Mouse (Mus musculus) liver, embryonic 16.5 days (tissue): ENCODE results near the gene Mcm5. TPM values are rescaled to one million over a fixed set of nuclear protein-coding genes. Genes with fewer than 3 reads are reported as not detected.

ENCODE experiments used
- ATAC-seq: fragments of 200-750 bp; cut with Nextera tagmentation; 2 replicates; pipeline ENCODE4 v1.8.0; 2017; ENCODE audit warnings: low read depth, mild to moderate bottlenecking, moderate number of reproducible peaks, moderate library complexity
- H3K27ac ChIP-seq: fragments of 300-500 bp; sonication (generic); 2 replicates; pipeline ENCODE4 v1.5.1; 2014; ENCODE audit warnings: mild to moderate bottlenecking, low read length
- H3K27me3 ChIP-seq: fragments of 300-500 bp; sonication (generic); 2 replicates; pipeline ENCODE4 v1.6.1; 2014; ENCODE audit warnings: low read depth, low read length, mixed read lengths; ENCODE audit not compliant: control insufficient read depth, insufficient read depth
- H3K36me3 ChIP-seq: fragments of 300-500 bp; sonication (generic); 2 replicates; pipeline ENCODE4 v1.6.1; 2014; ENCODE audit warnings: mild to moderate bottlenecking; ENCODE audit not compliant: control insufficient read depth, insufficient read depth
- H3K4me1 ChIP-seq: fragments of 300-500 bp; sonication (generic); 2 replicates; pipeline ENCODE4 v1.6.1; 2014; ENCODE audit warnings: low read depth, low read length, mixed read lengths; ENCODE audit not compliant: control insufficient read depth
- H3K4me2 ChIP-seq: fragments of 300-500 bp; sonication (generic); 2 replicates; pipeline ENCODE4 v1.6.1; 2014; ENCODE audit warnings: low read depth, low read length, mixed read lengths
- H3K4me3 ChIP-seq: fragments of 300-500 bp; sonication (generic); 2 replicates; pipeline ENCODE4 v1.5.1; 2014; ENCODE audit warnings: low read depth, mild to moderate bottlenecking, low read length
- H3K9ac ChIP-seq: fragments of 300-500 bp; sonication (generic); 2 replicates; pipeline ENCODE4 v1.6.1; 2014; ENCODE audit warnings: low read depth, low read length
- H3K9me3 ChIP-seq: fragments of 300-500 bp; sonication (generic); replicated peaks from 2 replicates; pipeline ENCODE4 v1.6.1; 2016; ENCODE audit warnings: low read length; ENCODE audit not compliant: control insufficient read depth
- WGBS: fragments of 180-500 bp; shearing (Covaris S2); extraction: QIAGEN DNeasy Blood & Tissue Kit; methylation state at CpG from one replicate; pipeline ENCODE4 v1.1.7; 2014; ENCODE audit not compliant: insufficient replicate concordance; 5-methylcytosine and 5-hydroxymethylcytosine counted together
- polyA plus RNA-seq: library from polyadenylated mRNA; unstranded; fragments of >200 nt; fragmentation: Nextera tagmentation; extraction: Ambion mirVana; gene quantifications from 2 replicates; pipeline ENCODE4 v1.2.1, GENCODE M21; 2015

Mcm5 gene
- polyA plus RNA-seq, 1 experiment from 2014 or later = 130 TPM

DNA sequence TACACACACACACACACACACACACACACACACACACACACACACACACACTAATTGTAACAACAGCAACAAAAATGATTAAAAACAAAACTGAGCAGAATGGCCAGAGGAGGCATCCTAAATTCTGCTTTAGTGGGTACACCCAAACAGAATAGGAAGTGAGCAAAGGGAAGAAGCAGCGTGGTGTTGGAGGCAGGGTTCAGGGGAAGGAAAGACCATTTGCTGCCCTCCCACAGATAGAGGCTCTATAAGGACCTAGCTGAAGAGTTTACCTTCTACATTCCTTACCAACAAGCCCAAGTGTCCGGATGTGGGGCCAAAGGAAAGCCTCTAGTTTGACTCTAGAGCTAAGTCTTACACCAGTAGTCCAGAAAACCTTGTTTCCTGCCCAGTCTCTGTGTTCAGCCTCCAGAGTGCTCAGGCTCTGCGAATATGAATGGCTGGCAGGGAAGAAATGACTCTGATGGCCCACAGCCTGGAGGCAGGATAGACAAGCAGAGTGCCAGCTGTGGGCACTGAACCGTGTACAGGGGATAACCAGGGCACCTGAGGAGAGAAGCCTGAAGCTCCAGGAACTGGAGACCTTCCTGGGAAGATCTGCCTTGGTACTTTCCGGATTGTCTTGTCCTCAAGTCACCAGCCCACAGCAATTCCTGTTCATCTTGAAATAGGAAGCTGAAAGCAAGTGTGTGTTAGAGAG is 41.7 kb downstream of the Mcm5 start:
- Histone ChIP-seq H3K27ac (no peak overlapping the region), H3K36me3 (no peaks in the 10 kb centered on the region), H3K4me3 (no peak overlapping the region), H3K4me1 (peaks cover 3% of the 10 kb centered on the region; the same call in 1 of the 2 replicates), H3K9me3 (no peaks in the 10 kb centered on the region), H3K9ac (no peak overlapping the region), H3K4me2 (no peak overlapping the region), H3K27me3 (no peaks in the 10 kb centered on the region)
- 40% methylated on average over 5 of the region's 5 CpGs for WGBS
- no peak for ATAC-seq

DNA sequence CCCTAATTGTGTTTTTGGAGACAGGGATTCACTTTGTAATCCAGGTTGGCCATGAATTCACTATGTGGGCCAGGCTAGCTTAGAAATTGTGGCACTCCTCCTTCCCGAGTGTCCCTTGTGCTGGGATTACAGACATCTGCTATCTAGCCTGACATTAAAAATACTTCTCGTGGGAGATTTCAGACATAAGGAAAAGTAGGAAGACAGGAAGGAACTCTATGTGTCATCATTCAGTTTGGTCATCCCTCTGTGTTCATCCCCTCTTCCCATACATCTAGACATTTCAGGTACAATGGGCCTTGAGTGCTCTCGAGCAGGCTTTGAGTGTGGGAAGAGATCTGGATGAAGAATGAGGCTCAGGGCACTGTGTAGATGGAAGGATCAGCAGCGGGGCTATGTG is 42.4 kb downstream of the Mcm5 start:
- H3K27me3 ChIP-seq = no peaks in the 10 kb centered on the region
- no peaks in the 10 kb centered on the region for H3K36me3 ChIP-seq
- no peak overlapping the region for H3K27ac ChIP-seq
- no peak overlapping the region for H3K4me2 ChIP-seq
- H3K9me3 ChIP-seq = no peaks in the 10 kb centered on the region
- WGBS = 42% methylated on average over 4 of the region's 4 CpGs
- no peak overlapping the region for H3K9ac ChIP-seq
- H3K4me3 ChIP-seq = no peak overlapping the region
- H3K4me1 ChIP-seq = peaks cover 3% of the 10 kb centered on the region; the same call in 1 of the 2 replicates
- no peak for ATAC-seq

DNA sequence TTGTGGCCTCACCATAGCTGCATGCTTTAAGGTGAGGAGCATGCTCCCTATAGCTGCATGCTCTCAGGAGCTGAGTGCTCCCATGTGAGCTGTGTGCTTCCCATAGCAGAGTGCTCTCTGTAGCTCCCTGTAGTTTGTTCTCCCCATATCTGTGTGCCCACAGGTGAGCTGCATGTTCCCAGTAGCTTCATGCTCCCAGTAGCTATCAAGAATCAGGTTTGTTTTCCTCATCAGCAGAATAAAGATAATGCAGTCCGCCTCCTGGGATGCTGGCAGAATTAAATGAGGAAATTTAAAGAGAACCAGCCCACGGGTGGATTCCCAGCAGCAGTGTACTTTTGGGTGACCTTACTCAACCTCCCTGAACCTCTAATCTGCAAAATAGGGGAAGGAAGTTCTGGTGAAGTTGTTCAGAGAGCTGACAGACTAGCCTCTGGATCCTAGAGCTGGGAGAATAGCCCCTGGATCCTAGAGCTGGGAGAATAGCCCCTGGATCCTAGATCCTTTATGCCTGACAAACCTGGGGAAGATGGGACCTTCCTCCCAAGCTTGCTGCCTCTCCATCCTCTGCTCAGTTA is 43.2 kb downstream of the Mcm5 start:
- H3K36me3 ChIP-seq = no peaks in the 10 kb centered on the region
- no peak overlapping the region for H3K9ac ChIP-seq
- no peak overlapping the region for H3K4me2 ChIP-seq

DNA sequence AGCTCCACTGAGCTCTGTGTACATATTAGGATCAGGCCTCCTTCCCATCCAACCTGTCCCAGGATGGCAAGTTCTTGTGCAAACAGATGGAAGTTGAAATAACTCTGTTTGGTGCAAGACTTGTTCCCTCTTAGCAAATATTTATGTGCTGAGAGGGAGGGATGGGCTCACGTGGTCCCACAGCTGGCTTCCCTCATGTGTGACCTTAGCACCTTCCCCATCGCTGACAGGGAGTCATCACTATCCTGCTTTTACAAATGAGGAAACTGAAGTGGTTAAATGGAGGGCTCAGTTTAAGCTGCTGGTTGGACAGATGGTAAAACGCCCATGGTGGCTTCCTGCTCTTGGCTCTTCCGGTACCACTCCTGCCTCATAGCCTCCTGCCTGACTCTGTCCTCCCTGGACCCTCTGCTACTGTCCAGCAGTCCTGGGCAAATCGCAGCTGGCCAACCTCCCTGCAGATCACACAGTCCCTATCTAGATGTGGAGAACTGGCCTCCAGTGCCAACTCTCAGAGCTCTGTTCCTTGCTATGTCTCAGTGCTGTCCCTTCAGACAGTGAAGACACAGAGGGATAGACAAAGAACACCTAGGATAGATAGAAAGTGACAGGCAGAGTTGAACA is 45.6 kb downstream of the Mcm5 start:
- Histone ChIP-seq H3K9ac (no peak overlapping the region), H3K4me3 (no peak overlapping the region), H3K36me3 (no peaks in the 10 kb centered on the region), H3K4me2 (no peak overlapping the region), H3K4me1 (peaks cover 3% of the 10 kb centered on the region; the same call in 1 of the 2 replicates), H3K27ac (0 out of 2 replicates have a peak overlapping the region, but pooled peaks have one; percentile 26), H3K9me3 (no peaks in the 10 kb centered on the region), H3K27me3 (no peaks in the 10 kb centered on the region)
- 26% methylated on average over 5 of the region's 5 CpGs for WGBS
- peak; percentile 86 for ATAC-seq

More for the DNA sequence above, 43.2 kb downstream of the Mcm5 start:
- Histone ChIP-seq H3K4me1 (peaks cover 3% of the 10 kb centered on the region; the same call in 1 of the 2 replicates), H3K4me3 (no peak overlapping the region), H3K27me3 (no peaks in the 10 kb centered on the region), H3K9me3 (no peaks in the 10 kb centered on the region), H3K27ac (no peak overlapping the region)
- ATAC-seq = no peak
- WGBS = 42% methylated on average over 2 of the region's 2 CpGs

DNA sequence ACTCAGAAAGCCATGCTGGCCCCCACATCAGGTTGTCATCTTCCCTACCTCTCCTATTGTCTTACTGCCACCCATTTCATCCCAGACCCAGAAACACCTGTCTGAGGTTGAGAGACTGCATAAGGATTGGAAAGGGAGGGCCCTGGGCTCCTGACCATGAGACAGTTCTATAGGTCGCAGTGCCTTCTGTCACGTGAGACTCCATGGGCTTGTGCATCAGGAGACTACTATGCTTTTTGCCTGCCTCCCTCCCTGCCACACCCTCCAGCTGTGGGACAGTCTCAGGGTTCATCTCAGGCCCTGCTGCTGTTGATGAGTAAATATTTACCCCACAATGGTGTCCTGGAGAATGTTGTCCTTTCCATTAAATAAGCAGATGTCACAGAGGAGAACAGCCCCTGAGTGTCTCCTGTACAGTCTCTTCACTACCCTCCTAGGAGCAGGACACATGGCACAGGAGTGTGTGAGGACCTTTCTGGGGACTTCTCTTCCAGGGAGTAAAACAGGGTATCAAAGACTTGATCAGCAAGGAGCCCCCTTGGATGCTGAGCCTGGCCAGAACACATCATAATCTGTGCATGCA is 46.5 kb downstream of the Mcm5 start:
- no peak overlapping the region for H3K27ac ChIP-seq
- H3K9ac ChIP-seq = no peak overlapping the region
- WGBS = 45% methylated on average over 2 of the region's 2 CpGs
- no peak overlapping the region for H3K4me2 ChIP-seq
- no peaks in the 10 kb centered on the region for H3K9me3 ChIP-seq
- no peak for ATAC-seq
- H3K36me3 ChIP-seq = no peaks in the 10 kb centered on the region
- H3K4me3 ChIP-seq = no peak overlapping the region
- H3K4me1 ChIP-seq = peaks cover 3% of the 10 kb centered on the region; the same call in 1 of the 2 replicates
- H3K27me3 ChIP-seq = no peaks in the 10 kb centered on the region

DNA sequence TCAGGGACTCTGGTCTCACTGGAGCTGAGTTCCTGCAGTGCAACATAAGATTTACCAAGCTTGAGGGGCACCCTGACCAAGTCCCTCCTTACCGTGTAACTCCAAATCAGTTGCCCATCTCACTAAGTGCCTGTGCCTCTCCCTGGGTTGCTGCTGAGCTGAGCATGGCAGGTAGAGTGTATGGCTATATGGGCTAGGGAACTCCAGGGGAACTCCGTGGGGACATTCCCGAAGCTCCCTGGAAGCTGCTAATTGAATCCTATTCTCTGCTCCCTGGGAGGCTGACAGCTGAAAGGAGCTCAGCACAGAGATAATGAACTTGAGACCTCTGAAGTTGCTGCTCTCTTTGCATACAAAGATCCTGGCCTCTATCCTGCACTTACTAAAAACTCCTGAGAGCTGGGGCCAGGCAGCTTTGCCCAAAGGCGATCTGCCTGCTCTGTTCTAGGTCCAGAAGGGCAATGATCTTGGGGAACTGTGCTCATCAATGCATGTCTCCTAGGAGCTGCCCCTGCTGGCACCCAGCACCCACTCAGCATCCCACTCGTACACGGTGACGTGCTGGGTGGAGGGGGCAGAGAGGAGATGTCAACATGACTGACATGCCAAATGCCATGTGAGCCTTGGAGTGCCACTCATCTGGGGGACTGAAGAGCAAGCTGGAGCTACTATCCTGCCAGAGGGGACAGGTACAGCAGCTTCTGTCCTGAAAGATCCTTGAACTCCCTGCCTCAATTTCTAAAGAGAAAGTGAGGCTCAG is 48.3 kb downstream of the Mcm5 start:
- Histone ChIP-seq H3K36me3 (no peaks in the 10 kb centered on the region), H3K27ac (no peak overlapping the region), H3K9me3 (no peaks in the 10 kb centered on the region), H3K9ac (no peak overlapping the region), H3K4me1 (peaks cover 3% of the 10 kb centered on the region; the same call in 1 of the 2 replicates), H3K27me3 (no peaks in the 10 kb centered on the region), H3K4me3 (no peak overlapping the region), H3K4me2 (no peak overlapping the region)
- ATAC-seq = no peak
- 31% methylated on average over 7 of the region's 7 CpGs for WGBS

DNA sequence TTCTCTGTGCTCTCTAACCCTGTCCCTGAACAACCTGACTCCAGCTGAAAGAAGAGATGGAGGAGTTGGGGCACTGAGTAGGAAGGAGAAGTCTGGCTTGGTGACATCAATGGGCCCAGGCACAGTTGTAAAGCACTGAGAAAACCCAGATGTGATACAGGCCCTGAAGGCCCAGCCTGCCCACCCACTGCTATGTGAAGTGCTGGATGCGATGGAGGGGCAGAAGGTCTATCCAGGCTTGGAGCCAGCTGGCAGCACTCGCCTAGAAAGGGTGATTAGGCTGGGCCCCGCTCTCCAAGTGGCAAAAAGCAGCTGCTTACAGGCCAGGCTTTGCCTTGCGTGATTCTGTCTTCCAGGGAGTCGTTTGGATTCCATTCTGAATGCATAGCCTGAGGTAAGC is 60.0 kb downstream of the Mcm5 start:
- 53% methylated on average over 5 of the region's 5 CpGs for WGBS
- Histone ChIP-seq H3K36me3 (no peaks in the 10 kb centered on the region), H3K27ac (no peak overlapping the region), H3K4me2 (no peak overlapping the region), H3K9me3 (no peaks in the 10 kb centered on the region), H3K4me1 (no peaks in the 10 kb centered on the region), H3K4me3 (no peak overlapping the region), H3K27me3 (no peaks in the 10 kb centered on the region), H3K9ac (no peak overlapping the region)
- ATAC-seq = no peak

DNA sequence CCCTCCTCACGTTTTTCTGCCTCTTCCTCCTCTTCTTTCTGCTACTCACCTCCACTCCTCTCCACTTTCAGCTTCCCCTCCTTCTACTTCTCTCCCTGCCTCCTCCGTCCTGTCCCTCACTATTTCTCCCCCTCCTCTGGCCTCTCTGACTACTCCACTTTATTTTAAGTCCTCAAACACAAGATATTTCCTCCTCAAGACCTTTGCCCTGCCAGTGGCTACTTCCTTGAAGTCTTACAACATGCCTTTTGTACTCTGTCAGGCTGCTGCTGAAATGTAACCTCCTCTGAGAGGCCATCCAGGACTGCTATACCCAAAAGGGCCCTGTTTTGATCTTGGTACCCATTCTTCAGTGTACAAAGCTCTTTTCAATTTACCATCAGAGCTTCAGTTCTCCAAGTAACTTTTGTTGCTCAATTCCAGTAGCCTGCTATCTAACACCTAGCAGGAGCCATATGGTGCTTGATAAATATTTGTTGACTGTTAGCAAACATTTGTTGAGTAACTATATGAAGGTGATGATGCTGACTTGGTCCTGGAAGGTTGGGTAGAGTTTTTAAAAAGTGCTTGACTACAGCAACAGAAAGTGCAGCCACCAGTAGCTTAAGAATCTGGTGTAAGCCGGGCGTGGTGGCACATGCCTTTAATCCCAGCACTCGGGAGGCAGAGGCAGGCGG is 62.8 kb downstream of the Mcm5 start:
- no peak overlapping the region for H3K9ac ChIP-seq
- H3K27ac ChIP-seq = no peak overlapping the region
- no peak overlapping the region for H3K4me3 ChIP-seq
- ATAC-seq = no peak
- WGBS = 46% methylated on average over 6 of the region's 6 CpGs
- H3K9me3 ChIP-seq = no peaks in the 10 kb centered on the region
- no peaks in the 10 kb centered on the region for H3K36me3 ChIP-seq
- no peaks in the 10 kb centered on the region for H3K4me1 ChIP-seq
- H3K4me2 ChIP-seq = no peak overlapping the region
- H3K27me3 ChIP-seq = no peaks in the 10 kb centered on the region
